Mouse (Mus musculus) thymus, postnatal 36 days (tissue): ENCODE results near the gene Ccdc172.

Source experiments
- DNase-seq, 2 experiments: peaks; one replicate each; pipeline ENCODE4 v3.0.0; 2022; ENCODE audit warnings: mixed read lengths in 2 of 2

Ccdc172 gene

DNA sequence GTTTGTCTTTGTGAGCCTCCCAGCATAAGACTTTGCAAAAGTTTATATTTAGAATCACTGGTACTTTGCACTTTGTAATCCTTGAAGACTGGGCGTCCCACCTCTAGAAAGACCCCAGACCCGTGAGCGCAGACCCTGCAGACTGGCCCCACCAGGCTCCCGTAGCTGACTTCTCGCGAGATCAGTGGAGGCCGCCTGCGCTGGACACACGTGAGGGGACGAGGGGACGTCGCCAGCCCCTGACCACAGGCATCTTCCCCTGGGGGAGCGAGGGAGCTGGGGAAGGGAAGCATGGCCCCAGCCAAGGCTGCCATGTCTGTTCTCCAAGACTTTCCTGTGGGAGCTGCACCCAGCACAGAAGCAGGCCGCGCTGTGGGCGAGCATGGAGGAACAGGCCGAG, at the start of gene Ccdc172:
TSS of gene Ccdc172 (plus strand) at position 176 of the 400 bp plus-strand sequence.
- DNase-seq = no peak

DNA sequence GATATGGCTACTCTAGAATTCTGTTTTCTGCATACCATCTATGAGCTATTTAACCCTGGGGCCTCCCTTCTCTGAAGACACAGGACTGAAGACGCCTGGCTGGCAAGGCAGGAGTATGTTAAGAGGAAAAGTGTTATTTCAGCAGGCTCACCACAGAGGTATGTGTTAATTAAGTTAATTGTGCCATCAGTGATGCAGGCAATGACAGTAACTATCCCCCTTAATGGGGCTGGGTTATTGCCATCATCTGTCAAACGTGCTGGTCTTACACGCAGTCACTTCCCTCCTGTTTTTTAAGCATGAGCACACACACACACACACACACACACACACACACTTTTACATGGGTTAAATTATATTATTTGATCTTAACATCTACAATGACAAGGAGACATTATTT, 48.0 kb upstream of the Ccdc172 start:
- DNase-seq = no peak

DNA sequence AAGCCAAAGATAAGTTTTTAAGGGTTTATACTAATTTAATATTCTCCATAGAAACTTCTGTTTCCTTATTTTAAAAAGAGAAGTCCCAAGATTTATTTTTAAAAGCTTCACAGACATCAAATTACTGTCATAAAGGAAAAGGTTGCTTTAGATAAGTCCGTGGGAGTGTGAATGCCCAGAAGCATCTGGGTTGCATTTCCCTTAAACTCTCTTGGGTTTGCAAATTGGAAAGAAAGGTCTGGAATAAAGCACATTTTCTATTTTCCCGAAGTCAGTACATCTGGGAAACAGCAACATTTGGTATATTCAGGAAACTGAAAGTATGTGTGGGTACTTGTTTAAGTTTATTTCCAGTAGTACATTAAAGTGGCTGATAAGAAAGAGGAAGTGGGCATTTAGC, 43.5 kb upstream of the Ccdc172 start:
- no peak for DNase-seq

DNA sequence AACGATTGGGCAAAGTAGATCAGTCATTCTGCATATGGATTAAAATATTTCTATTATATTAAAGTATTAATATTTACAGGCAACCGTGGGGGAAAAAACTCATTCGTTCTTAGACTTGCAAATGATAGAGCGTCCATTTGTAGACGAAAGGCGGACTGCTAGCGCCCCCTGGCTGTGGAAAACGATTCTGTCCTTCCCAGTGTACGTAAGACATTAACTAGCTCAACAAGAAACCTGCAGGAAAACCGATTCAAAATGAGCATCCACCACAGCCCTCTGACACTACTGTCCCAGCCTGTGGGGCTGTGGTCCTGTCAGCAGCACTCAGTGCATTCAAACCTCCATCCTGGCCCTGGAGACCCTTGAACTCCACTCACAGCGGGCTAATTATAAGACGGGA, 42.4 kb upstream of the Ccdc172 start:
- peak; percentile 74 to 82 for DNase-seq

DNA sequence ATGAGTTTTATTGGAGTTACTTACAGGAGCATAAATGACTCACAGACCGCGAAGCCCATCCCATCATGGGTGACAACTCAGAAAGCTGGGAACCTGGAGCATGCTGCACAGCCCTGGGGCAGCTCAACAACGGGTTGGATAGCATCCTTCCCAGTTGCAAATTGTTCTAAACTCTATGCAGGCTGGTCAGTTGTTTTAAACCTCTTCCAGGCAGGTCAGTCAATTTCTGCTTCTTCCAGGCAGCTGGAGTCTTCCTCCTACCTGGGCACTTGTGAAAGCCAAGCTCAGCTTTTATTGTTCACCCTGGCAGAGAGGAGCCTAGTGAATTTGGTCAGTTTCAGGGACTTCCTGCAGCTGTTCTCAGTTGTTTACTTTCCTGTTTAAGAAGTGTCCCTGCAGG, 37.5 kb upstream of the Ccdc172 start:
- no peak for DNase-seq

DNA sequence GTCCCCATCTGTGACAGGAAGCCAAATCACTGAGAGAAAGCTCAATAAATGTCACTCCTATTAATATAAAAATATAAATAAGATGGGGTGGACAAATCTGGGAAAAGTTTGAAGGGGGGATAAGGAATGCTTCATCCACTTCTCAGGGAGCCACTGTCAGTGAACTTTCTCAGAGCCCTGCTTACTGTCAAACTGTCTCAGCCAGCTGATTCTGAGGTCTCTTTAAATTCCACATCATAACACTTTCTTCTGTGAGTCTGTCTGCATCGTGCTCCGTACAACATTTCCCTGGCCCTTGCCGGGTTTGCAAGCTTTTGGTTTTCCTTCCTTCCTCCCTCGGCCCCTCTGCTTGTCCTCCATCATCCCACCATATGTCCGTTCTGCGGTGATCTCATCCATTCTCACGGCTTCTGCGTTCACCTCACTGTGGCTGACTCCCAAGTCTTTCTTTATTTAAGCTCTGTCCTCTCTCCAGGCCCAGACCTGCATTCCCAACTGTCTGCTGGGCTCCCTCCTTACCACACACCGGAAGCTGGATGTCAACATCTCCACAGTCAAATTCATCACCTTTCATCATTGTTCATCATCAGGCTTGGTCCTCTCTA, 29.3 kb upstream of the Ccdc172 start:
- DNase-seq = no peak

DNA sequence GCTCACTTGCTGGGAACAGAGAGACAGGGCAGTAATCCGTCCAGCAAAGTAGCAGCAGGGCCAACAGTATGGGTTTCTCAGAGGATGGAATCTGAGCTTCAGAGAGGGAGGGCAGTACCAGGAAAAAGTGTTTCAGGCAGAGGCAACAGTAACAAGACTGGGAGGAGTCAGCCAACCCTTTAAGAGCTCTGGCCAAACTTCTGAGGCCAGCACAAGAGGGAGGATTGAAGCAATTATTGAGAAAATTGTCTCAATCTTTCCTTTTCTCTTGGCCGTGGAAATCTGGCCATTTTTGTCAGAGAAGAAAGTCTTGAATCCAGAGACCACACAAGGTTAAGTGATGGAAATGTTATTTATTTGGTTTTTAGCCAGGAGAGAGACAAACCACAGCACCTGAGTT, 25.1 kb upstream of the Ccdc172 start:
- DNase-seq = no peak

DNA sequence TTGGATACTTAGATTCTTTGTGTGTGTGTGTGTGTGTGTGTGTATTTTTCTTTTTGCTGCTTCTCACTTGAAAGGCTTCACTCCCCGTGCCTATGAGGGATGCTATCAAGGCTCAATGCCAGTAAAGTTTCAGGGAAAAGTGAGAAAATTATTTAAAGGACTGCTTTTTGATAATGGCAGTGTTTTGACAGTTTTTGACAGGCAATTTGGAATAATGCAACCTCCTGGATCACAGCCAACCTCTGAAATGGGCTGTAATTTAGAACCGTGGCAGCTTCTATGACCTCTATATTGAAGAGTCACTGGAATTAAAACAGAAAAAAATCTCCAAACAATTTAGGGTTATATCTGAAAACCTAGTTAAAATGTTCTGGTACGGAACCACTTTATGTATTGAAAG, 14.7 kb upstream of the Ccdc172 start:
- no peak for DNase-seq

DNA sequence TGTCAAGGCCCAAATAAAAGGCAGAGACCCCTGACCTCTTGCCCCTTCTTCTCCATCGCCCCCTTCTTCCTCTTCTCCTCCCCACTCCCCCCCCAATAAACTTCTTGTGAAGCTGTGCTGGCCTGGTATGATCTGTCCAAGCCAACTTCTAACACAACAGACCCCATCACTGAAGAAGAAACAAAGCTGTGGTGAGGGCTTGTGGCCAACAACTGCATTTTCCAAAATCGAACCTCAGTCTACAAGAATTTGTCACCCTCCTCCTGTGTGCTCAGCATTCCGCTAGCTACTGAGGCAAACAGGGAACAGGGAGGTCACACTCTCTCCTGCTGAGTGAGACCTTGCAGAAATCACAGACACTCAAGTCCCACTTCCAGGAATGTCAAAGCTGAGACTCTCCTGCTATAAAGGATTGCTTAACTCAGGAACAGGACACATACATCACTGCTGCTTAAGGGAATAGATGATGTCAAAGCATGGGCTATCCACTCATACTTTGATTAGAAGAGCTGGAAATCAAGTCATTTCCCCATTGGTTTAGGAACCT, 12.3 kb upstream of the Ccdc172 start:
- no peak for DNase-seq

DNA sequence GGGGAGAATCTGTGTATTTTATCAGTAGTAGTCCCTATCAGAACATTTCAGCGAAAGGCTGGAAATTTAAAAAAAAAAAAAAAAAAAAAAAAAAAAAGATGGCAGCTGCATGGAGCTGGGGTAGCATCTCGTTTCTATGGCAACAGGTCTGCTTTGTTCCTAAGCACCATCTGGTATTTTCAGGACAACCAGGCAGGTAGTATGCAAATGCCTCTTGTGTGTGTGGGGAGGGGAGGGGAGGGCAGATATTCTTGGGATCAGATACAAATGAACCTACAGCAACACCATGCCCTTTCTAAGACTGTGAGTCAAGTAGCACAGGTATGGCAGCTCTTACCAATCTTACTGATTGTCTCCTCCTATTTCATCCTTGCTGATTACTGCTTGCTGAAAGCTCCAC, 11.7 kb upstream of the Ccdc172 start:
- no peak for DNase-seq

DNA sequence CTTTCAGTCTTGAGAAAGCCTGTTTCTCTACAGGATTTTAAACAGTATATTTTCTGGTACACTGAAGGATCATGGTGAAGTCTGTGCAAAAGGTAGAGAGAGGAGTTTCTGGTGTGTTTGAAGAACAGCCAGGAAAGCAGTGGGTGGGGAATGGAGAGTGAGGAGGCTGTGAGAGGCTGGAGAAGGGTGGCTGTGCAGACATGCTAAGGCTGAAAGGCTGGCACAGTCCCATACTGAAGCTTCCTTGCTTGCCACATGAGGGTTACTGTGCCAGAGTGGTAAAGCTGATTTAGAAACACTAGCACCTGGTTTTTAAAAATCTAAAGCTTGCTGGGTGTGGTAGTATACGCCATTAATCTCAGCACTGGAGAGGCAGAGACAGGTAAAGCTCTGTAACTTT, 9.9 kb downstream of the Ccdc172 start:
- no peak for DNase-seq

DNA sequence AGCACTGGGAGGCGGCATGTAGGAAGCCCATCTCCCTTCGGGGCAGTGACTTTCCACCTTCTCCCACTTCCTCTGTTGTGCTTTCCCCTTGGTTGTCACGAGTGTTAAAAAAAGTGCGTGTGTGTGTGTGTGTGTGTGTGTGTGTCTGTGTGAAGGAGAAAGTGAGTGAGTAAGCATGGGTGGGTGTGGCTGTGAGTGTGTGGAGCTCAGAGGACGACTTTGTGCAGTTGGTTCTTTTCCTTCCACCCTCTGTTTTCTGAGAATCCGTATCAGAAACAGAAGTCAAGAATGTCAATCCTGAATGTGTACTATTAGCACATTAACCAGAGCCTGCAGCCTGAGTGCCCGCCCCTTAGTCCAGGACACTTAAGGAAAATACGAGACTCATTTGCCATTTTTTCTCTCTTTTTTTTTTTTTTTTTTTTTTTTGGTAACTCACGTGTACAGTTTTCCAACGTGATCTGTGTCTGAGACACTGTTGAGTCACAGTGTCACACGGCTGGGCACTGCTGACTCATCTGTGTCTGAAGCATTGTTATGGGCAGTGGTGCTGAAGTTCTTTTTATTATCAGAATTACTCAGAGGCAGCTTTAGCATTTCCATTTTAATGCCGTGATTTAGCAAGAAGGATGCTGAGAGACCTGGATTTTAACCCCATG, 12.1 kb downstream of the Ccdc172 start:
- no peak for DNase-seq

DNA sequence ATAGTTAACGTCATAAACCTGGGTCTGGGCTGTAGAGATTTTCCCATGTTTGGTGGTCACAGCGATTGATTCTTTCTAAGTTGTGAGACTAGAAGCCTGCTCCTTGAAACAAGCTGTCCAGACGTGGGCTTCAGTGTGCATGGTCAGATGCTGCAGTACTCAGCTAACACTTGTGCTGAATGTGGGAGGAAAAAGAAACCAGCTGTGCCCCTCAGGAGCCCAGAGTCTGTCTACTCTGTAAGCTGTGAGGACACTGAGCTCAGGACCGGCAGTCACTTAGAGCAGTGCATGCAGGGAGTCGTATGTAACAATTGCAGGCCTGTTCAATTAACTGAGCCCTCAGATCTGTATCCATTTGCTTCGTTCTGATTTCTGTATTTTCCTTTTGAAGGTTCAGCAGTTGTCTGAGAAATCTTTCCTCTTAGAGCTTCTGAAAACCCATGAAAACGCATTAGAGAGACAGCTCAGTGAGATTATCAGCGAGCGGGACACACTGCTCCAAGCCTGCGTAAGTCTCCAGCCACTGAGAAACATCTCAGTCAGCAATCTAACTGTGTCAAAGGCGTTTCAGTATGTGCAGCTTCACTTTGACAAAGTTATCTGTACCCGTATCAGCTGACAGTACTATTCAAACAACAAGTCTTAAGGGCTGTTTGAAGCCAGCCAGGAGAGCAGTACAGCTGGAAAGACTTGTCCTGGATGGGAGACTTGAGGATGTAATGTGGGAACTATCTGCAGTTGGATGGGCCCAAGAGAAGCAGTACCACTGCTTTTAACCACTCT, 13.9 kb downstream of the Ccdc172 start:
- DNase-seq = no peak

DNA sequence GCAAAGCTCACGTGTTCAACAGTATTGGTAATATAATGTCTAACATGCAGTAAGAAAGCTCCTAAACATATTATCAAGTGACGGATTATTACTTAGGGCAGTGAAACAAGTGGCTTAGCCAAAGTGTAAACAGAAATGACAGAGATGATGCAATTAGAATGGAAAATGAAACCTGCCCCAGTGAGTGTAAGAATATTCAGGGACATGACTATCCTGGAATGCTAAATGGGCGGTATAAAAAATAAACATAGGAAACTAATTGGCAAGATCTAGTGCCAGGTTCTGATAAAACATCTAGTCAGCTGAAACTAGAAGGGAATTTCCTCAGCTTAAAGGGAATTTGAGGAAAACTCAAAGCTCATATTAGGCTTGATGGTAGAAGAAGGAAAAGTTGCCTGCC, 21.3 kb downstream of the Ccdc172 start:
- DNase-seq = no peak

DNA sequence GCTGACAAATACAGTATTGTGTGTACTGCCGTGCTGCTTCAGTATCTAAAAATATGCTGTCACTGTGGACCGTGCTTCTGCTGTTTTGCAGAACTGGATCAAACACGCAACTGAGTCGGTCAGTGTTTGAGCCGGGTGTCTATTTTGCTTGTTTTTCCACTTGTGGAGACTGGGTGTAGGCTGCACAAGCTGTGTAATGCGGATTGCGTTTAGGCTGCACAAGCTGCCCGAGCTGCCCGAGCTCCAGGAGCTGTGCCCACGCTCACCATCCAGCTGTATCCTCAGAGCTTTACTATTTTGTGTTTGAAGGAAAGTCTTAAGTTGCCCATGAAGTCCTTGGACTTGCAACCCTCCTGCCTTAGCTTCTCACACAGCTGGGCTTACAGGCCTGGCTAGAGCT, 24.9 kb downstream of the Ccdc172 start:
- DNase-seq = no peak

DNA sequence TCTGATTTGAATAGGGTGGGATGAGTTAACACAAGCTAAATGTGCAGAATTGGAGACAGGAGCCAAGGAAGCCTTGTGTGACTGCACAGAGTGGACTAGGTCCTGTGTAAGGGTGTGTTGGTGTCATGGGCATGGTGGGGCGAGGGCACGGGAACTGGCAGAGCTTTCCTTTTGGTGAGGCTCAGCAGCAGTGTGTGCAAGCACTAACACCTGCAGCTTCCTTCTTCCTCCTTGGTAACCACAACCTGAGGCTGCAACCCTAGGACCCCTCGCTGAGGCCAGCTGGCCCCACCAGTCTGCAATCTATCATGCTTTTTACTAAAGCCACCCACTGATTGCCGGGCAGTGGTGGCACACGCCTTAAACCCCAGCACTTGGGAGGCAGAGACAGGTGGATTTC, 28.6 kb downstream of the Ccdc172 start:
- peak; percentile 23 to 36 for DNase-seq

DNA sequence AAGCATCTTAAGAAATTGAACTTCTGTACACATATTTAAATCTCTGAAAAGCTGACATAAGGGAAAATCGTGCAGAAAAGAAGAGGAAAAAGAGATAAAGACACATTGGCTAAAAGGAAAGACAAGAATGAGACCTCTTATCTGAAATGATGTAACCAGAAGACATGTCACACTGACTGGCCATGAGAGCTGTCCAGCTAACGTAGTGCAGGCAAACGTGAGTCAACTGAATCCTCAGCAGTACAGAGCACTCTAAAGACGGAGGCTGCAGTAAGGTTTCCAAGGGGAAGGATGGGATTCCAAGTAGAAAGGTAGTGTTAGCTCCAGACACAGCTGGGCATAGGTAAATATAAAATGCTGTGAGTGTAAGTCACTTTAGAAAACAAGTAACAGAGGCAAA, 36.6 kb downstream of the Ccdc172 start:
- DNase-seq = no peak

DNA sequence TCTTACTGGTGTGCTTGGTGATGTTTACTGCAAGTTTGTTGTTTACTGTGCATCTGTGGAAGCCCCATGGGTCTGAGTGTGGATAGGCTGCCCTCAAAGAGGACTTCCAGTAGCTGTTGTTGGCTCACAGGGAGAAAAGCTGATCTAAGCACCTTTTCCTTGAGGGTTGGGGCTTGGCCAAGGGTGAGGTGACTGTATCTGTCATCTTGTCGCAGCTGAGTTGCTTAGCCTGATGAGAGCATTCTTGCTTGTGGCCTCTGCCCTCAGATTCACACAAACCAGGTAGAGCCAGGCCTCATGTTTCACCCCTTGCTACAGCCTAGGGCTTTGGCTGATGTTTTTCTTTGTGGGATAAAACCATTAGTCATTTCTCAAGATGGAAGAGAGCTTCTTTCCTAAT, 38.7 kb downstream of the Ccdc172 start:
- no peak for DNase-seq

DNA sequence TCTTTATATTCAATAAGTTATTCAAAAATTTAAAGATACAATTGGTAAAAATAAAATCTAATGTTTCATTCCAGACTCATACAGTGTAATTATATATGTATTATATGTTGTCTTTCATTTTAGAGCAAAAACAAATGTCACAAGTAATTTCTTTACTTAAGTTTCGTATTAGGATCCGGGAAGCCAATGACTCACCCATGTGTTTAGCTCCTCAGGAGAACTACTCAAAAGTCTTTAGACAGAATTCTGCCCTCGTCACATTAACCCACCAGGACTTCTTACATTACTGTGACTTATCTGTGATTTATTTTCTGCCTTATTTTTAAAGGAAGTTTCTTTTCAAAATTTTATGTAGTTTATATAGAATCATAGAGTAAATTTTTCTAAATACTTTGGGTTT, 39.1 kb downstream of the Ccdc172 start:
- DNase-seq = no peak

DNA sequence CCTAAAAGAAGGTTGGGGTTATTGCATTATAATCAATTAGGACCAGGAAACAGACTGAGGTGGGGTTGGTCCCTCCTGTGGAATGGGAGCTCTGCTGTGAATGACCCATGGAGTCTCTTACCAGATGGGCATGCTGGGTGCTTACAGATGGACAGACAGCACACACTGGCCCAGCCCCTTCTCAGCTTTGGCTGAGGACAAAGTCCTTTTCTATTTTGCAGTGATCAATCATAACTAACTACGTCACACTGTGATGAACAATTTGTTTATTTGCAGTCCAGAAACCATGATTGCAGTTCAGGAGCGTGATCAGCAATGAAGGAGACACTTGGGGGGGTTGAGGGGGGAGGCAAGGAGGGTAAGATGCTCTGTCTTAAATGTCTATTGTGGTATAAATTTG, 43.2 kb downstream of the Ccdc172 start:
- no peak for DNase-seq

DNA sequence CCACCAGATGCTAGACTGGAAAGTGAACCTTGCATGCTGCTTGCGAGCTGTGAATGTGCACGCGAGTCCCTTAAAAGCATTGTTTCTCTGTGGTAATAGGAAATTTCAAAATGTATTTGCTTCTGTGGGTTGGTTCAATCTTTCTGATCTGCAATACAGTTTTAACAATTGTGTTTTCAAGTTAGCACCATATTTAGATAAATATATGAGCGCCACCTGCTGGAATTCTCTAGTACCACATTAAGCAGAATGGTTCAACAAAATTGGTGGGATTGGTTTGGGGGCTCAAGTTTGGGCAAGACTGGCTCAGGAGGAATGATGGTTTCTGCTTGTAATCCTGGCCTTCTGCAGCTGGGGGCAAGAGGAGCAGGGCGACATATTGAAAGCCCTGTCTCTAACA, 46.6 kb downstream of the Ccdc172 start:
- peak in 1 of 2 experiments; percentile 8 for DNase-seq

DNA sequence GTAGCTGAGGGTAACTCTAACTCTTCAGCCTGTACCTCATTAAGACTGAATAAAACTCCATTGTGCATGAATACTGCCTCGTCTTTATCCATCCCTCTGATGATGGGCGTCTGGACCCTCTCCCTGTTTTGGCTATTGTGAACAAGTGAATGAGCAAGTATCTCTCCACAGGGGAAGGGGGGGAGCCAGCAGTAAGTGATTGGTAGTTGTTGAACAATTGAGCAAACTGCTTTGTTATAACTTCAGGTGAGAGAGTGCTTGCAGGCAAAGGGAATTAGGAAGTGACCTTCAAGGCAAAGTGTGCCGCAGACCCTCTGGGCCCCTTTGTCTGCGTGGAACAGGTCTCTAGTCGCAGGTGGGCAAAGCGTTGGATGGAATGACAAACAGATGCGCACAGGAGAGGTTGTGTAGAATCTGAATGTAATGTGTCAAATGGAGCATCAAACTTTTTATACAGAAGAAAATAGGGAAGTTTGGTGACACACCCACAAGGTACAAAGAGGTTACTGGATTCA, 50.6 kb downstream of the Ccdc172 start:
- DNase-seq = no peak

DNA sequence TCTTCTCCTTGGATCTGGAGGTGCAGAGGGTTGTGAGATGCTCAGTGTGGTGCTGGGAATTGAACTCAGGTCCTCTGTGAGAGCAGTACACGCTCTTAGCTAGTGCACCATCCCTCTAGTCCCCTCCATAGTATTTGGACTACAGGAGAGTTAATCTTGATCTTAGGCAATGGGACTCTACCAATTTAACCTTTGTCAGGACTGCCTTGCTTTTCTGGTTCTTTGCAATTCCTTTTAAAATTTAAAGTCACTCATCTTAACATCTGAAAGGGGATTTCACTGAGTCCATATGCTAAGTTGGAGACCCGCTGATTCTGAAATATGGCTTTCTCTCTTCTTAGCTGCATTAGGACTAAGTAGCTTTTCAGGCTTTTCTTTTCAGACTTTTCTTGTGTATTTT, 59.8 kb downstream of the Ccdc172 start:
- no peak for DNase-seq
